8 mouse cellular contexts compared by ENCODE assay signal in the genomic region with DNA sequence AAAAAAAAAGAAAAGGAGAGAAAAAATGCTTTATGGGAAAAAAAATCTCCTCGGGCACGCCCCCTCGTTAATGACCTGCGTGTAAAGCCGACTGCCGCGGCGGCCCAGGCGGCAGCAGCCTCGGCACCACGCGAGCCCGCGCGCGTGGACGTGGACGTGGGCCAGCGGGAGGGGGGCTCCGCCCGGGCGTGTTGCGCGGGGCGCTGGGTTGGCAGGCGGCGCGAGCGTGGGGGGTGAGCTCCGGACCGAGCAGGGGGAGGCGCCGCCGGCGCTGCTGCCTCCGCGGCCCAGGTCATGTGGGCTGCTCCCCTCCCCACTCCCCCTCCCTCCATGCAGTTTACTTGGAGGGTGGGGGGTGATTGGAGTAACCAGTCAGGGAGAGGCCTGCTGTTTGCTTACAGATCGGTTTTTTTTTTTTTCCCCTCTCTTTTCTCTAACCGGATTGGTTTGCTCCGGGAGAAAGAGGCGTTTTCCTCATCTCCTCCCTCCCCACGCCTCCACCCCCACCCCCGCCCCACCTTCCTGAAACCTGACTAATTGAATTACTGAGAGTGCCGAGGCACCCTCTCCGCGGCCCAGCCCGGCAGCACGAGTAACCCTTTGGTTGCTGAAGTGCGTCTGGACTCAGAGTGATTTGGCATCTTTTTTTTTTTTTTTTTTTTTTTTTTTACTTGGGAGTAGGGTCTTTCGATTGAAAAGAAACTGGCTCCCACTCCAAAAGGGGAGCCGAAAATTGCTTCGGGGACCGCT. TPM values are rescaled to one million over a fixed set of nuclear protein-coding genes. Genes with fewer than 3 reads are reported as not detected.
DNase-seq lines count a peak whose midpoint lies in the region; ATAC-seq and TF ChIP-seq lines count a peak whose summit lies in the region.

No protein-coding gene starts in this region.

- dilution Hi-C loops in CH12.LX (cut with MboI; ENCODE audit: extremely low pct_ligation_motif_present, extremely low pct_unique_long_range_greater_than_20kb, low sequenced_read_pairs): no loop called here

- no peak overlapping the region; the same call in 1 of the 2 replicates for H3K4me2 ChIP-seq in CH12.LX (ENCODE audit: insufficient read depth, low read depth, poor library complexity, severe bottlenecking)
- H3K4me2 ChIP-seq in forebrain, embryonic 13.5 days: peak overlapping the region; percentile 97
- H3K4me2 ChIP-seq in heart, postnatal 0 days (ENCODE audit: low read depth, low read length): peak overlapping the region; percentile 100
- H3K4me2 ChIP-seq in liver, embryonic 16.5 days (ENCODE audit: low read depth, low read length): peak overlapping the region; percentile 71
- H3K4me2 ChIP-seq in neural tube, embryonic 15.5 days: peak overlapping the region; percentile 99

- no peak for TF ChIP-seq POLR2A in CH12.LX (IDR thresholded peaks at IDR 0.05; ENCODE audit: low read depth, low read length)

- H3K9ac ChIP-seq in CH12.LX (ENCODE audit: insufficient read depth, low read depth): no peak overlapping the region
- H3K9ac ChIP-seq in forebrain, embryonic 13.5 days: peak overlapping the region; percentile 82
- H3K9ac ChIP-seq in heart, postnatal 0 days (replicated peaks; ENCODE audit: low read depth, low read length): peak overlapping the region; percentile 83
- H3K9ac ChIP-seq in liver, embryonic 16.5 days (ENCODE audit: low read depth, low read length): no peak overlapping the region
- H3K9ac ChIP-seq in neural tube, embryonic 15.5 days (replicated peaks): peak overlapping the region; percentile 89

- TF ChIP-seq EP300 in CH12.LX (IDR thresholded peaks at IDR 0.05; ENCODE audit: low read length): no peak
- TF ChIP-seq EP300 in heart, postnatal 0 days (IDR thresholded peaks at IDR 0.05; ENCODE audit: low read depth): peak; percentile 41; the same call in 1 of the 2 replicates

- no peaks in the 10 kb centered on the region for H3K27me3 ChIP-seq in CH12.LX (replicated peaks)
- peaks cover 23% of the 10 kb centered on the region for H3K27me3 ChIP-seq in forebrain, embryonic 13.5 days
- H3K27me3 ChIP-seq in heart, postnatal 0 days (ENCODE audit: control insufficient read depth, insufficient read depth, low read length): no peaks in the 10 kb centered on the region; the same call in 1 of the 2 replicates
- H3K27me3 ChIP-seq in liver, embryonic 16.5 days (ENCODE audit: control insufficient read depth, insufficient read depth, low read depth, low read length): peaks cover 58% of the 10 kb centered on the region
- no peaks in the 10 kb centered on the region for H3K27me3 ChIP-seq in neural tube, embryonic 15.5 days (replicated peaks)

- DNase-seq in CH12.LX (ENCODE audit: extremely low read depth): peak; percentile 87
- DNase-seq in heart, postnatal 0 days (ENCODE audit: low spot score): peak; percentile 99
- DNase-seq in kidney, postnatal 36 days: peak; percentile 73 to 74
- peak; percentile 22 for DNase-seq in thymus, postnatal 14 days

- WGBS in forebrain, embryonic 13.5 days: under 1% methylated on average over 51 of the region's 53 CpGs
- WGBS in heart, postnatal 0 days: 0% methylated on average over 43 of the region's 53 CpGs
- WGBS in liver, embryonic 16.5 days (ENCODE audit: insufficient replicate concordance): under 1% methylated on average over 49 of the region's 53 CpGs
- WGBS in neural tube, embryonic 15.5 days: under 1% methylated on average over 41 of the region's 53 CpGs

- no peak for TF ChIP-seq RAD21 in CH12.LX (IDR thresholded peaks at IDR 0.05; ENCODE audit: low read depth, low read length)

- no peak overlapping the region for H3K27ac ChIP-seq in CH12.LX (ENCODE audit: insufficient read depth, low read depth)
- peak overlapping the region; percentile 65 for H3K27ac ChIP-seq in brown adipose tissue, adult 24 weeks (replicated peaks; ENCODE audit: low read depth, low read length)
- H3K27ac ChIP-seq in forebrain, embryonic 13.5 days: peak overlapping the region; percentile 80
- peak overlapping the region; percentile 86 for H3K27ac ChIP-seq in heart, postnatal 0 days (ENCODE audit: low read depth)
- H3K27ac ChIP-seq in liver, embryonic 16.5 days (ENCODE audit: low read length): no peak overlapping the region
- peak overlapping the region; percentile 93 for H3K27ac ChIP-seq in neural tube, embryonic 15.5 days (replicated peaks)

- H3K4me3 ChIP-seq in CH12.LX (replicated peaks in 1 of 3; ENCODE audit: low read depth in 2 of 3, low read length in 2 of 3, poor library complexity in 1 of 3): peak overlapping the region; percentile 9 to 67 (median 49)
- H3K4me3 ChIP-seq in brown adipose tissue, adult 24 weeks (ENCODE audit: insufficient read depth, low read depth, low read length): peak overlapping the region; percentile 68
- H3K4me3 ChIP-seq in forebrain, embryonic 13.5 days: peak overlapping the region; percentile 73
- H3K4me3 ChIP-seq in heart, postnatal 0 days (ENCODE audit: low read depth, low read length): peak overlapping the region; percentile 91
- peak overlapping the region; percentile 65 for H3K4me3 ChIP-seq in liver, embryonic 16.5 days (ENCODE audit: low read depth, low read length)
- peak overlapping the region; percentile 86 for H3K4me3 ChIP-seq in neural tube, embryonic 15.5 days (replicated peaks)

- peak; percentile 77 for ATAC-seq in forebrain, embryonic 13.5 days
- ATAC-seq in heart, postnatal 0 days (ENCODE audit: insufficient read depth, low read depth): peak; percentile 84
- peak; percentile 78 for ATAC-seq in liver, embryonic 16.5 days (ENCODE audit: low read depth)
- peak; percentile 86 for ATAC-seq in neural tube, embryonic 15.5 days (ENCODE audit: low FRiP score)

- H3K9me3 ChIP-seq in CH12.LX (replicated peaks; ENCODE audit: low read length): peaks cover 22% of the 10 kb centered on the region
- no peaks in the 10 kb centered on the region for H3K9me3 ChIP-seq in forebrain, embryonic 13.5 days (replicated peaks)
- no peaks in the 10 kb centered on the region for H3K9me3 ChIP-seq in heart, postnatal 0 days (replicated peaks; ENCODE audit: control insufficient read depth, low read length)
- no peaks in the 10 kb centered on the region for H3K9me3 ChIP-seq in liver, embryonic 16.5 days (replicated peaks; ENCODE audit: control insufficient read depth, low read length)
- no peaks in the 10 kb centered on the region for H3K9me3 ChIP-seq in neural tube, embryonic 15.5 days (replicated peaks)

- no peaks in the 10 kb centered on the region for H3K36me3 ChIP-seq in CH12.LX (replicated peaks in 1 of 2; ENCODE audit: control insufficient read depth in 1 of 2, insufficient read depth in 1 of 2, low read length in 1 of 2)
- no peaks in the 10 kb centered on the region for H3K36me3 ChIP-seq in forebrain, embryonic 13.5 days (ENCODE audit: poor library complexity, severe bottlenecking)
- H3K36me3 ChIP-seq in heart, postnatal 0 days (replicated peaks; ENCODE audit: control insufficient read depth, insufficient read depth, low read length): no peaks in the 10 kb centered on the region
- H3K36me3 ChIP-seq in liver, embryonic 16.5 days (ENCODE audit: control insufficient read depth, insufficient read depth): no peaks in the 10 kb centered on the region
- H3K36me3 ChIP-seq in neural tube, embryonic 15.5 days: no peaks in the 10 kb centered on the region

- in situ Hi-C loops in CH12.LX (cut with MboI; ENCODE audit: low pct_ligation_motif_present, low pct_unique_long_range_greater_than_20kb, low sequenced_read_pairs): no loop called here

- H3K79me2 ChIP-seq in CH12.LX (replicated peaks; ENCODE audit: control insufficient read depth, extremely low read depth, insufficient read depth, poor library complexity, severe bottlenecking): no peaks in the 10 kb centered on the region

- peaks cover 0 to 5% of the 10 kb centered on the region in 2 experiments; a peak in 1 of 4 replicates for H3K4me1 ChIP-seq in CH12.LX (ENCODE audit: control insufficient read depth in 1 of 2, insufficient read depth in 2 of 2)
- H3K4me1 ChIP-seq in brown adipose tissue, adult 24 weeks (ENCODE audit: control insufficient read depth, insufficient read depth, insufficient read length, low read length): peaks cover 2% of the 10 kb centered on the region; the same call in 1 of the 2 replicates
- peaks cover 15% of the 10 kb centered on the region; the same call in 1 of the 2 replicates for H3K4me1 ChIP-seq in forebrain, embryonic 13.5 days
- no peaks in the 10 kb centered on the region for H3K4me1 ChIP-seq in heart, postnatal 0 days (ENCODE audit: control insufficient read depth, insufficient read depth)
- H3K4me1 ChIP-seq in liver, embryonic 16.5 days (ENCODE audit: control insufficient read depth, low read depth, low read length): no peaks in the 10 kb centered on the region; the same call in 1 of the 2 replicates
- peaks cover 7% of the 10 kb centered on the region; the same call in 1 of the 2 replicates for H3K4me1 ChIP-seq in neural tube, embryonic 15.5 days

- TF ChIP-seq CTCF in CH12.LX (conservative IDR thresholded peaks at IDR 0.05 in 1 of 2, IDR thresholded peaks at IDR 0.05 in 1 of 2; ENCODE audit: low read depth in 2 of 2, low read length in 2 of 2): no peak
- no peak for TF ChIP-seq CTCF in heart, postnatal 0 days (IDR thresholded peaks at IDR 0.05; ENCODE audit: low read depth)

TF ChIP-seq in CH12.LX, 34 proteins besides CTCF, POLR2A, EP300 and RAD21:
- TF ChIP-seq ZNF384 (IDR thresholded peaks at IDR 0.05; ENCODE audit: low read depth, low read length) (peak; percentile 83), ZC3H11A (IDR thresholded peaks at IDR 0.05; ENCODE audit: low read depth, low read length) (no peak), BHLHE40 (IDR thresholded peaks at IDR 0.05; ENCODE audit: low read depth, low read length) (0 out of 2 replicates have a peak, but pooled peaks have one; percentile 12), ZKSCAN1 (IDR thresholded peaks at IDR 0.05; ENCODE audit: borderline replicate concordance, low read depth, low read length) (no peak), USF1 (IDR thresholded peaks at IDR 0.05; ENCODE audit: low read depth, low read length) (0 out of 2 replicates have a peak, but pooled peaks have one; percentile 4), MAZ (IDR thresholded peaks at IDR 0.05; ENCODE audit: low read depth, low read length) (0 out of 2 replicates have a peak, but pooled peaks have one; percentile 50), HCFC1 (IDR thresholded peaks at IDR 0.05; ENCODE audit: low read depth, low read length) (no peak)

RNA-seq across cellular contexts. Expression of gene Efna5, which starts 1.8 kb away (rescaled TPM):
- 0.04 TPM in 1 of 2 replicates, not detected in the other for total RNA-seq in CH12.LX (2012; rRNA removed)
- total RNA-seq in CH12.LX (2014; rRNA removed): not detected in 2 replicates
- polyA plus RNA-seq in CH12.LX (2012; ENCODE audit: insufficient read length, low read depth): 0.12 and 0.23 TPM in 2 replicates
- 12.5 and 13.1 TPM in 2 replicates for polyA plus RNA-seq in brown adipose tissue, adult 24 weeks (2012; ENCODE audit: insufficient read depth, insufficient read length, missing spikeins)
- 27.2 and 29.2 TPM in 2 replicates for polyA plus RNA-seq in forebrain, embryonic 13.5 days (2015; fragmentation: Nextera tagmentation; extraction: Ambion mirVana)
- total RNA-seq in heart, postnatal 0 days (2014; rRNA removed; ENCODE audit: low replicate concordance): 3.7 and 5.4 TPM in 2 replicates
- polyA plus RNA-seq in heart, postnatal 0 days (2015; fragmentation: Nextera tagmentation; extraction: Ambion mirVana): 16.2 and 17.0 TPM in 2 replicates
- 2.0 and 2.3 TPM in 2 replicates for polyA plus RNA-seq in liver, embryonic 16.5 days (2015; fragmentation: Nextera tagmentation; extraction: Ambion mirVana)
- polyA plus RNA-seq in neural tube, embryonic 15.5 days (2015; fragmentation: Nextera tagmentation; extraction: Ambion mirVana): 44.4 and 46.0 TPM in 2 replicates

Comparison
In these comparisons a context has a peak if more than half of its experiments do, and no peak if none do; other contexts are left out.
1. DNase-seq: peak in every context shown above with its lines; median percentile 99 in heart, postnatal 0 days; 87 in CH12.LX; 74 in kidney, postnatal 36 days; 22 in thymus, postnatal 14 days.
2. H3K27ac ChIP-seq: peak in brown adipose tissue, adult 24 weeks (single experiment), forebrain, embryonic 13.5 days (single experiment), heart, postnatal 0 days (single experiment) and neural tube, embryonic 15.5 days (single experiment); none in CH12.LX (single experiment) and liver, embryonic 16.5 days (single experiment).
3. H3K9ac ChIP-seq: peak in forebrain, embryonic 13.5 days (single experiment), heart, postnatal 0 days (single experiment) and neural tube, embryonic 15.5 days (single experiment); none in CH12.LX (single experiment) and liver, embryonic 16.5 days (single experiment).
4. Peak in every context shown above with its lines, with median percentiles within 50 percentile points of each other: H3K4me3 ChIP-seq and ATAC-seq.